Mouse (Mus musculus) telencephalon, adult 2 months (tissue): ENCODE results near the gene Necap2.
A peak's percentile ranks its signal among the peaks of the same experiment; 100 is the strongest.

ENCODE experiments used
- DNase-seq: peaks from one replicate; pipeline ENCODE4 v3.0.0-alpha.2; 2011; ENCODE audit warnings: low read depth, low spot score

Necap2 gene

GRCm38 (mm10) chr4:141077681-141078509 is at the start of gene Necap2:
Necap2 (minus strand) TSS chr4:141078357.
- DNase-seq, result peak; percentile 87

DNA sequence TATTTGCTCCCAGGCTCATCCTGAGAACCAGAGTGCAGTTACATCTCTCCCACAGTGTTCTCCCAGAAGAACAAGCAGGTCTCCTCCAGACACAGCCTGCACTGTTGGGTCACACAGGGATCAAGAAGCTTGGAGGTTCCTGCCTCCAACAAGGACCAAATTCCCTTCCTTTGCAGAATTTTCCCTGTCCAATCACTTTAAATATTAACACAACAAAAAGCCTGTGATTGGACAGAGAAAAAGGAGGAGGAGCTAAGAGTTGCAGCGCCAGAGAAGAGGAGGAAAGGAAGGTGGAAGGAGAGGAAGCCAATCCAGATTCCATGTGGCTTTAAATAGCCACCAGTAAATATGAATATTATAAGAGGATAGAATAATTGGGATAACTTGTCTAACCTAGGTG is 44.9 kb upstream of the Necap2 start:
- no peak for DNase-seq

DNA sequence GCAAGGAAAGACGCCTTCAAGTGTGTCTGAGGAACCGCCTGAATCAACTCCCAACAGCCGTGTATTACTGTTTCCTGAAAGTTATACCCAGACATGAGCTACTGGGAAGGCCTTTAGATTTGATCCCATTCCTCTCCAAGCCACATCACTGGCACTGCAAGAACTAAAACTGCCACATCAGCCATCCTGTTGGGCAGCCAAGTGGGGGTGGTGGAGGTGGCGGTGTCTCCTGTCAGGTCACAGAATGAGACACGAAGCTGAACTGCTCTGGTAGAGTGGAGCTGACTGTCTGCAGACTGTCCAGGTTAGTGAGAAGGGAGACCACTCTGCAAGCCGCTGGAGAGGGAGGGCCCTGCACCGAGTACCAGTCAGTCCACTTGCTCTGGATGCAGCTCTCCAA is 44.5 kb upstream of the Necap2 start:
- DNase-seq, result no peak

DNA sequence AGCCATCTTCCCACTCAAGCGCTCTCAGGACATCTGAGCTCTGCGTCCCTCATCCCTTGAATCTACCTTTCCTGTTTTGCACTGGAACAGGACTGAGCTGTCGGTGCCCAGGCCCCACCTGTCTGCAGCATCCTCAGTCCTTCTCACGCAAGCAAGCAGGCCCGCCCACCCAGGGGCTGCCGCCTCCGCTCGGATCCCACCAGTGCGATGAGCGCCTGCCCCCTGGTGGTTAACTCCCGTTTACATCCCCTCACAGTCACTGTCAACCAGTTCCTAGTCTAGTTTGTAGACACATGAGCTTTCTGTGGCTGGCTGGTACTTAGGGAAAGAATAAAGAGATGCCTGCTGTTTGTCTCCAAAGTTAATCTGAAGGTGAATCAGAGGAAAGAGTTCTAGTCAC is 42.5 kb upstream of the Necap2 start:
- no peak for DNase-seq

- DNase-seq, result no peak
These were observed 40.5 kb upstream of the Necap2 start for GRCm38 (mm10) chr4:141118691-141119090.

DNA sequence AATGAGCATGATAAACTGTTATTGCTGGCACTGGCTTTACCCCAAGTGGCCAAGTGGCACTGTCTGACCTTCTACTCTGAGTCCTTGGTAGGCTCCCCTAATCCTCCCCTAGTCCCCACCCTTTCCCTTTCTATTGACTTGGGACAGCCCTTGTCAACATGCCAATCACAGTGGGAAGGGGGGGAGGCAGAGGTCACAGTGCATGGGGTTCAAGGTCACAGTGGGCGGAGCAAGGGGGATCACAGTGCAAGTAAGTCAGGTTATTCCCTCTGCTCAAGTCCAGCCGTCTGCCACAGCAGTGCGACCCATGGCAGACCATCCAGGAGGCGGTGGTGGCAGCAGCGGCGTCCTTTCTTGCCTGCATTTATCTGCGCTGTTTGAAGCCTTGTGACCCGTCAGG is 37.2 kb upstream of the Necap2 start:
- DNase-seq, result no peak

- DNase-seq, result peak; percentile 29
These were observed 36.4 kb upstream of the Necap2 start for GRCm38 (mm10) chr4:141114521-141114981.

DNA sequence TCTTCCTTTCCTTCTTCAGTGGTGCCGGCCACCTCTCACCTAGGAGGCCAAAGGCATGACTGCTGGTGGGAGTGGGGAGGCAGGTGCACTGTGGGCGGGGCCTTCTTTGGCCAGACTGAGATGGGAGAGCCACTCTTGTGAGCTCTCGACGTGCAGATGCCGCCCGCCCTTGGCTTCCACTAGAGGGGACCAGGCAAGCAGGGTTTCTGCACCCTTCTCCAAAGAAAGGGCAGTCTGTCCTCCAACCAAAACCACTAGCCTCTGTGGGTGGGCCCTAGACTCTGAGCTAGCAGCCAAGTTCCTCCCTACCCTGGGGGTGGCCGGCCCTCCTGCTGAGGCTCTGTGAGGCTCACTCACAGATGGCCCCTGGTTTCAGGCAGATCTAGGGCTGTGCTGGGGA is 35.7 kb upstream of the Necap2 start:
- DNase-seq, result no peak

DNA sequence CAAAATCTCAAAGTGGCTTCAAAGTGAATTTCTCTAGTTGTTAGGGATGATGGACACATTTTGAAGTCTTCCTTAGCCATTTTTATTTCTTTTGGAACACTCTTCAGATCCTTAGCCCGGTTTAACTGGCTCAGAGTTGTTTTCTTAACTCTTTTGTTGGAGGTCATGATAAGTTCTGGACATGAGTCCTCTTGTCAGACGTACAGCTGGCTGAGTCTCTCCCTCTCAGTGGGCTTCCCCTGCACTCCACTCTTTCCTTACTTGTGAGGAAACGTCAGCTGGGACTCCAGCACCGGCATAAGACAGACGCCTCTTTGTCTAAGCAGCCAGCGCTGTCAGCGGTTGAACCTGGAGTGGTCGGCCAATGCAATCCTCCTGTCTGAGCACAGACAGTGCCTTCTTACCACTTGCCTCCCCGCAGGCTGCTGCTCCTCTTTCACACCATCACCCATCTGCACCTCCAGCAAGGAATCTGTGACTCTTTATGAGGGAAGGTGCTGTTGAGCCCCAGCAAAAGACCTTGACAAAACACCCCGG is 30.1 kb upstream of the Necap2 start:
- DNase-seq, result no peak

GRCm38 (mm10) chr4:141106526-141107183 is 28.5 kb upstream of the Necap2 start:
- no peak for DNase-seq

DNA sequence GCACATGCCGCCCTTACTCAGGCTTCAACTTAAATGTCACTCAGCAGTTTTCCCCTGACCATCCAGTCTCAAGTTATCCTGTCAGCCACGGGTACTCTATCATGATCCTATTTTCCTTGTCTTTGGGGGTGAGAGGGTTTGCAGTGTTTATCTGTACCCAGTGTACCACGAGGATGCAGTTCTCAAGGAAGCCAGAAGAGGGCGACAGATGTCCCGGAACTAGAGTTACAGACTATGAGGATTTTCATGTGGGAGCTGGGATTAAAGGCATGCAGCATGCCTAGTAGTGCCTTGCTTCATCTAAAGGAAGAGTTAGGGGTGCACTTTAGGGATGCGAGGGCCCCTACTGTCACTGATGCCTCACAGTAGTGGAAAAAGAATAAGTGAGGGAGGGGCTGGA is 23.7 kb upstream of the Necap2 start:
- DNase-seq, result no peak

DNA sequence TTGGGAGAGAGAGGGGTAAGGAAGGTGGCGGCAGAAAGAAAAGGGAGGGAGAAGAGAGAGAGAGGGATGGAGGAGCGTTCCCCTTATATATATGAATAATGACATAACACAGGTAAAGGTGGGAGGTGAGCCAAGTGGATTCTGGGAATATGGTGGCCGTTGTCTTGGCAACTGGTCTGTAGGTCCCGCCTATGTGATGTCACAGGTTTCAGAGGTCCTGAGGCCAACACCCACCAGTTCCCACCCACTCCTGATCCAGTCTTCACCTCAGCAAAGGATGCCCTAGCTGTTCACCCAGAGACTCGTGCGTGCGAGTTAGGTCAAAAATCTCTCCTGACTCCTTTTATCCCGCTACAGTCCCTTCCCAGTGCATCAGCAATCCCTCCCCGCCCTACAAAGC is 23.1 kb upstream of the Necap2 start:
- DNase-seq, result no peak

DNA sequence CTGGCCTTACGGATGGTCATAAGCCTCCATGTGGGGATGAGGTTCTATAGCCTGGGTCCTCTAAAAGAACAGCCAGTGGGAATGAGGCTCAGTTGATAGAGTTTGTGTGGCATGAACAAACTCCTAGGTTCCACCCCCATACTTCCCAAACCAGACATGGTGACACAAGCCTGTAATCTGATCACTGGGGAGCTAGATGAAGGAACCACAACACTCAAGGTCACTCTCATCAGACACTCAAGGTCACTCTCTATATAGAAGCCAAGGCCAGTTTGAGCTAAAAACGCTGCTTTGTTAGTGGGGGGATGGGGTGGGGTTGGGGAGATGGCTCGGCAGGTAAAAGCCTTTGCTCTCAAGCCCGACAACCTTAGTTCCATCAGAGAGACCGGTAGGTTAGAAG is 21.8 kb upstream of the Necap2 start:
- DNase-seq, result no peak

GRCm38 (mm10) chr4:141098935-141099334 is 20.8 kb upstream of the Necap2 start:
- no peak for DNase-seq

DNA sequence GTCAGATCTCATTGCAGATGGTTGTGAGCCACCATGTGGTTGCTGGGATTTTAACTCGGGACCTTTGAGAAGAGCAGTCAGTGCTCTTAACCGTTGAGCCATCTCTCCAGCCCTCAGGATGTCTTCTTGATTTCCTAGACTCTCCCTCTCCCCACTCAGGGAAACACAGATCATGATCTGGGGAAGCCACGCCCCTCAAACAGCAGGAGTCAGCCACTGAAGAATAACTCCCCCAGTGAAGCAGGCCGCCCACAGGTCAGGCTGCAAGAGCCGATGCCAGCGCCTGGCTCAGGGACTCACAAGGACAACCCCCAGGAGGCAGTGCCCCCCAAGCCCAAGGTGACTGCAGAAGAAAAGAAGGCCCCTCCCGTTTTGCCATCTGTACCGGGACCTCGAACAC is 18.6 kb upstream of the Necap2 start:
- DNase-seq, result no peak

DNA sequence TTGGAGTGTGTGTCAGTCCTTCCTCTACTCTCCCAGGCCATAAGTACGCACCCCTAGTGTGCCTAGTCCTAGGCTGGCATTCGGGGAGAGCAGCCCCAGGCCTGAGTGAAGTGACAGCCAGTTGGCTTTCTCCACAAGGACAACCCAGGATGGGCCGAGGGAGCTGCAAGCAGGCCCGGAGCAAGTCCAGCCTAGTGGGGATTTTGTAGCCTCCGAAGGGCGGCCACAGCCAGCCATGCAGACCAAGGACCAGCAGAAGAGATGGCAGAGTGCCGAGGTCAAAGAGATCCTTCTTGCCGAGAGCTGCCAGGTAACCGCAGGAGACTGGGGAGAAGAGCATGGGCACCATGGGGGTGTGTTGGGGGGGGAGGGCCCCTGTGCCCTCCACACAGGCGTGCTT is 16.9 kb upstream of the Necap2 start:
- DNase-seq, result no peak

DNA sequence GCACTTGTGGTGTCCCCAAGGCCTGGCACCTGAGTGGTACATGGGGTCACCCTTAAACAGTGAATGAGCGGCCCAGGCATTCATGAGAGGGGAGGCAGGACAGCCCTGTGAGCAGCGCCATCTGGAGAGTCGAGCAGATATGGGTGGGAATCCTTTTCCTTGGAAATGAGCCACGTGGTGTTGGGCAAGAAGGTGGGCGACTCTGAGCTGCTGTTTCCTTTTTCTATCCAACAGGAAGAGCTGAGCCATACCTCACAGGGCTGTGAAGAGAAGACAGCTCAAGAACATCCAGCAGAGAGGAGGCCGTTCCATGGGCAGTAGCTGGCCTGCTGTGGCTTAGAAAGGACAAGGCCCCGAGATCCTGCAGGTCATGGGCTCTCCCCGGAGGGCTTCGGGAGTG is 10.6 kb upstream of the Necap2 start:
- DNase-seq, result peak; percentile 56

GRCm38 (mm10) chr4:141088033-141088432 is 9.9 kb upstream of the Necap2 start, which contains the start of gene Spata21:
Spata21 (plus strand) TSS chr4:141088333.
- DNase-seq, result no peak

- DNase-seq, result no peak
These were observed 8.7 kb upstream of the Necap2 start for GRCm38 (mm10) chr4:141086862-141087261.

DNA sequence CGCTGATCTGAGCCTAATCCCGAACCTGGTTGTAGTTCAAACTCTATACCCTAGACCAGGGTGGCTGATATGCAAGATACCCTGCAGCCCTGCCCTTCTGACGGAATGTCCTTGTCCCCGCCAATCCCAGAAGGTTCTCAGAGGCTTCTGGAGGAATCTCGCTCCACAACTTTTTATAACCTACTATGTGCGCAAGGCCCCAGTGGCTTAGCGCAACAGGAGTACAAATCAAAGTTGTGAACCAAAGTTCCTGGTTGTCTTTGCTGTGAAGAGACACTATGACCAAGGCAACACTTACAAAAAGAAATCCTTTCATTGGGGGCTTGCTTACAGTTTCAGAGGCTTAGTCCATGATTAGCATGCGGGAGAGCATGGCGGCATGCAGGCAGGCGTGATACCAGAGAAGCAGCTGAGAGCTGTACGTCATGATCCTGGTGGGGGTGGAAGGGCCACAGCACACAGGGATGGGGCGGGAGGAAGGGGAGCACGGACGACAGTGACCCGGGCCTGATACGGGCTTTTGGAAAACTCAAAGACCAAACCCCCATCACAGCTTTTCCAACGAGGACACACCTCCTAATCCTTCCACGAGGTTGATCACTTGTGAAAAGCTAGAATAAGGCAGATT is 467 bp upstream of the Necap2 start:
- DNase-seq, result no peak

DNA sequence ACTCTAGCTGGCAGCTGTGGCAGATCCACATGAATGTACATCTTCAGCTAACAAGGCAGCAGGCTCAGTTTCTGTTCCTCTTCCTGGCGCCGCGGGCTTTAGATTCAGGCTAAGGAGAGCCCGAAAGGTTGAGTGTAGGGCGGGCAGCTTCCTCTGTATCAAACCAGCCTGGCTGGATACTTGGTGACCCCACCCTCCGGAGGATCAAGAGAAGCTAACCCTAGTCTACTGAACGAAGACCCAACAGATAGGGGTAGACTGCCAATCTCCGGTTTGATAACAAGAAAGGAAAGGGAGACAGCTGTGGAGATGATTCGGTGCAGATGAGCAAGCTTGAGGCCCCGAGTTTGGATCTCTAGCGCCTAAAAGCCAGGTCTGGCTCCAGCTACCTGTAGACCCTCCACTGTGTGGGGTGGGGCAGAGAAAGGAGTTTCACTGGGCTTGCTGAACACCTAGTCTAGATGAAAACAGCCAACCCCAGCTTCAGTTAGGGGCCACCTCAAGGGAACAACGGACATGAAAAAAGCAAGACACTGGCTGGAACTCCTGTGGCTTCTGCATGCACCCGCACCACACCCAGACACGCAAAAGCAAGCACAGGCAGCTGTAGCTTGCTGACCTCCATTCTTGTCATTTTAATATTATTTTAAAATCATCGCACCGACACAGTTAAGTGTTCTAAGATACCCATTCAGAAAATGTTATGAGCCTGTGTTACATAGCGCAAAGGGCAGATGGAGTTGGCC is 1.2 kb downstream of the Necap2 start:
- DNase-seq, result no peak

GRCm38 (mm10) chr4:141074109-141074508 is 4.0 kb downstream of the Necap2 start:
- no peak for DNase-seq
